Mouse (Mus musculus): ENCODE results near the gene Dhx40. TPM values are rescaled to one million over a fixed set of nuclear protein-coding genes. Genes with fewer than 3 reads are reported as not detected.
A peak's percentile ranks its signal among the peaks of the same experiment; 100 is the strongest.

The Dhx40 gene
- total RNA-seq (2015; ENCODE audit: low replicate concordance) (32.3 and 41.0 TPM in 2 replicates), total RNA-seq (2017; ENCODE audit: low replicate concordance) (45.7 and 49.2 TPM in 2 replicates)

DNA sequence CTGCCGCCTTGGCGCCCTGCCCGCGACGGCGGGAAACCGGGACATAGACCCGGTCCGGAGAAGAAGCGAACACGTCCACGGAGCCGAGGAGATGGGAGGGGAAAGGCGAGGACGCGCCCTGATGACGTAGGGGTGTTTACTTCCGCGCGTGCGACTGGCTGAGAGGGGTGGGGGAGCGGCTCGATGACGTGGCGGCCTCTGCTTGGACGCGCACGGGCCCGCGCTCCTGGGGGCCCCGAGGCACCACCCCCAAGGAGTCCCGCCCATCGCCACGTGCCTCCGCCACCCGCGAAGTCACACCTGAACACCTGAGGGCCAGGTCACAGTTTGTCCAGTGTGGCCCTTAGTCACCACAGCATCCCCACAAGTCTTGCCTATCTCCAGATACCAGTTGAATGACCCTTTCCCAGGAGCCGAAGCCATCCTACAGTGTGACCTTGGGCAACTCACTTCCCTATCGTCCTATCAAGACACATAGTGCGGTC is at the start of gene Dhx40:
Dhx40 (minus strand) TSS at position 242 of the 485 bp plus-strand sequence.
- peak; percentile 97 for ATAC-seq (replicated peaks; ENCODE audit: low FRiP score, poor library complexity, severe bottlenecking)

DNA sequence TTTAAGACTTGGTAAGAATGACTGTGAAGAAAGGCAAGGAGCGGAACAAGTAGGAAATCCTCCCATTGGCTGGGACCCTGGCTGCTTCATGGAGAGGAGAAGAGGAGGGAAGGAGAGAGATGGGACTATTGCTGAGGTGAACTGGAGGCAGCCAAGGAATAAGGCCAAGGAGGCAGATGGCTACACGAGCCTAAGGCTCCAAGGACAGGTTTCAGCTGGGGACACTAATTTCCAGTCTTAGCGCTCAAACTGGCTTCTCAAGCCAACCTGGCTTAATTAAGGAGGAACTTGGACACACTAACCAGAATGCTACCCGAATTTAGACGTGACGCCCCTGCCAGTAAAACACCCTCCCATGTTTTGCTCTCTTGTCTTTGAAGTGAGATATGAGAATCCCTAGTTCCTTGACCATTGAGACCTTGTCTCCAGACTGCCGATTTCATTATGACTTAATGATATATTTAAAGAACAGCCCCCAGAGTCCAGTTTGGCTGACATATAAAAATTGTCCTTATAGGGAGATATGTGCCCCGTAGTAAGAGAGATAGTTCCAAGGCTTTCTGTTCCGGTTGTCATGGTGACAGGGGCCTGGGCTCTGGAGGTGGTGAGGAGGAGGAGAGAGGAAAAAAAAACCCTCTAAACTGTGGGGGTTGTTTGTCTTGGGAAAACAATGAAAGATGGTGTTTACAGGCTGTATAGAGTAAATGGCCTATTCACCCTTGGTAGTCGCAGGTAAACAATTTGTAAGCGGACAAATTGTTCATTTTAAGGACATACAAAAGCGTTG is 48.3 kb upstream of the Dhx40 start:
- ATAC-seq (replicated peaks; ENCODE audit: low FRiP score, poor library complexity, severe bottlenecking): no peak

DNA sequence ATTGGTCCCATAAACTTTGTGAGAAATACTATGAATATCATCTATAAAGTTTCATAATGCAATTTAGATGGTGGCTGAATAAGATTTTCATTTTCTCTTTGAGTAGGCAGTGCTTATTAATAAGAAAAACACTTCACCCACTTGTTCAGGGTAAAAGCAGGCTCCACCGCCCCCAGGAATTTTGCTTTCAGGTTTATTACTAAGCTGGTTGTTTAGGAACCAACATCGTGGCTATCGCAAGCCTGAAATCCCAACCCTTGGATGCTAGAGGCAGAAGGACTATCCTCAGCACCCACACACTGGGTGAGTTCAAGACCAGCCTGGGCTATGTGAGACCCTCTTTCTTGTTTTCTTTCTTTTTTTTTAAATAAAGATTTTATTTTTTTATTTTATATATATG is 45.5 kb upstream of the Dhx40 start:
- ATAC-seq (replicated peaks; ENCODE audit: low FRiP score, poor library complexity, severe bottlenecking): no peak

DNA sequence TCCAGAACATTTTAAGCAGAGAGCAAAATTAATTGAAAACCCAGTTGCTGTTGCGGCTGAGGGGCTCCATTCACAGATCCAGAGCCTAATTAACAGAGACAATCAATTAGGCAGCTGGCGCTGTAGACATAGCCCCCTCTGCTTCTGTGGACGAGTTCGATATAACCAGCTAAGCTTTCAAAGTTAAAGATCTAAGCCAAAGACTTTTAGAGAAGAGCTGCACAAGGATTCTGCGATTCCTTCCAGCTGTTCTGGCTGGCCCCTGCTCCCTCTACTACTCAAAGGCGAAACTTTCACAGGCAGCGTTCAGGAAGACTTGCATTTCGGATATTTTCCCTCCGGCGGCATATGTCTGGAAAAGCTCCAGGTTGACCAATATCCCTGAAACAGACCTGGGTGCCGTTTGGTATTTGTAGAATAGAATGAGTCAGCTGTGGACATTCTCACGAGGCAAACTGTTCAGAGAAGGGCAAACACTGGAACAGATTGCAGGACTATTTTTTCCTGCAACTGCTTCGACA is 45.0 kb upstream of the Dhx40 start:
- no peak for ATAC-seq (replicated peaks; ENCODE audit: low FRiP score, poor library complexity, severe bottlenecking)

DNA sequence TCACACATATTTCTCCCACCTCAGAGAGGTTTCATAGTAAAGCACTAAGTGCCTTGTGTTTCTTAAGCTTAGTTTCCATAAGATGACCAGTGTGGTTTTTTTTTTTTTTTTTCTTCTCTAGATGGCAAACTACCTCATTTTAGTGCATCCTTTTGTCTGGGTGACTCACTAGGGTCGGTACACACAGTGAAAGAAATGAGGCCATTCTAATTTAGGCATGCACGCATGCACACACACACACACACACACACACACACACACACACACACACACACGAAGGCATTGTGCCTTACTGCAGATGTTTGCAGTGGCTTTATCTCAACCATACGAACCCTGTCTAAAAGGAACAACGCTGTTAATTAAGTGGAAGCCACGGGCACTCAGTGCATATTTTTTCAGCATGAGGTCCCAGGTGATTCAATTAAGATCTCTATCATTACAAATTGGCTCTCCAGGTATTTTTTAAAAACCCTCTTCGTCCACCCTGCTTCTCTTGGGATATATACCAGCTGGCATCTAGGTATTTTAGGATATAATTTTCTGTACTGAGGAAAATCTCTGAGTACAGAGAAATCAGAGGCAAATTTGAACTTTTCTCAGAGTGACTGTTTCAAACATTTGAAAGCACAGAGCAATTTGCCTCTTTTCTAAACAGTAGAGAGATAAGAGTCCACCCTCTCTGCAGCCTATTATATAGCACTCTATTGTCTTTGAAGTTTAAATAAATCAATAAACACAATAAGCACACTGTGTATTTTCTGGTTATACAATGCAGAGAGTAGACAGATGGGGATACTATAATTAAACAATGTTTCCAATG is 44.4 kb upstream of the Dhx40 start:
- ATAC-seq (replicated peaks; ENCODE audit: low FRiP score, poor library complexity, severe bottlenecking): no peak

DNA sequence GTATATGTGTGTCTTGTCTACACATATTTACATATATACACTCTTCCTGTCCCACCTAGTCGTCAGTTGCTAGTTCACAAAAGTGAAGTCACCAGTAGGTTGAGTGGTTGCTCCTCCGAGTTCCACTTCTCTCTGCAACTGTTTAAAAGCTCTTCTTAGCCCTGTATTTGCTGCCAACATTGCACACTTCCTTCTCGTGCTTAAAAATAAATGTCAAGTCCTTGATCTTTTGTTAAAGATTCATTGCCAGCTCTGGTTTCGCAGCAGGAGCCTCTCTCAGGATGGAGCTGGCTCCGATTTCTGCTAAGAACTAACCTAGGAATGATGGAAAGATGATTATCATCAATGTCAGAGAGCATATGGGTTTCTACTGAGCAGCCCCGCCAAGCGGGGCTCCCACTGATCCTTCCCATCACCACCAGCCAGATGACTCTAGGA is 43.7 kb upstream of the Dhx40 start:
- no peak for ATAC-seq (replicated peaks; ENCODE audit: low FRiP score, poor library complexity, severe bottlenecking)

DNA sequence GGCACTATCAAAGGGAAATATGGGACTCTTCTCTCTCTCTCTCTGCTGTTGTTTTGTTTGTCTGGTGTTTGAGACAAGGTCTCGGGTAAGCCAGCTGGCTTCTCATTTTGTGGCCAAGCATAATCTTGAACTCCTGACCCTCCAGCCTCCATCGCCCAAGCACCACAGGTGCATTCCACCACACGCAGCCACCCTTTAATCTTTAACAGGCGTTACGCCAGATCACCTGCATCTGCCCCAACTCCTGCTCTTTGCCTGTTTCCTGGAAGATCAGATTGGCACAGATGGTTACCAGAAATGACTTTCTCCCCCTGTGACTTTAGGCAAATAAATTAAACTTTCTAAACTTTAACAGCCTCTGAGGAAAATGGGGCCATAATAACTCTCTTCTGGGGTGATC is 36.3 kb upstream of the Dhx40 start:
- no peak for ATAC-seq (replicated peaks; ENCODE audit: low FRiP score, poor library complexity, severe bottlenecking)

DNA sequence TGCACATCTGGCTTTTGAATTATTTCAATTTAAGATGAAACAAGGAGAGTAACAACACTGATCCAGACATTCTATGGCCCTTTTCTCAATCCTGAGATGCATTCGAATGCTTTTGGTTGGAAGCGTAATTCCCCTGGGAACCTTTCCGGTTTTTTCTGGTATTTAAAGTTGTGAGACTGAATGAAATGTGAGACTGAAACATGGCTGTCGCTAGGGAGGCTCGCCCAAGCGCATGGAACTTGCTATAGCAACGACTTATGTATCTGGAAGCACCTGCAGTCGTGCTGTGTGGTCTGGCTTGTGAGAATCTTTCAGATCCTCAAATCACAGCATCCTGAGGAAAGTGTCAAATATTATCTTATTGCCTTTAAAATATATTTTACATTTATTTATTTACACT is 33.7 kb upstream of the Dhx40 start:
- no peak for ATAC-seq (replicated peaks; ENCODE audit: low FRiP score, poor library complexity, severe bottlenecking)

DNA sequence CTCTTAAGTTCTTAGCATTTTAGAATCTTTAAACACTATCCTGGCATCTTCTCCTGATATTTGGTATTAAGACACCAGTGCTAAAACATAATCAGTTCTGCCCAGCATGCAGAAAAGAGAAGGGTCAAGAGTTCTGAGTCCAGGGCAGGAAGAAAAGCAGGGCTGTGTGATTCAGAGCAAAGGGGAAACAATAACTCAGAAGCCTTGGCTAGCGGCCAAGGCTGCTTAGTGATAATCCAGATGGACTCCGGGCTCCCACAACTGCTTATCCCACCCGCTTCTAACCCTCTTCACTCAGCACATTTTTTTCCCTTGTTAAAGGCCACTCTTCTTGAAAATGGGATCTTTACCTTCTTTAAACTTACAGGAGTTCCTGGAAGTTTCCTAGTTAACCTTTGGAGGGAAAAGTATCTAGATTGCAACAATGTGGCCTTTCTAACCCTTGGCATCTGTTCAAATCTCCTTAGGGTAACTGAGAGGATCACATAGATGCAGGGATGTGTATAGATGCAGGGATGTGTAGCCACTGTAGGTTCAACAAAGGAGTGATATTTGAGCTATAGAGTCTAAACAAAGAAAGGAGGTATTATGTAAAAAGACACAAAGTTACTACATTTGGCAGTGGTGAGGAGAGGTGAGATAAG is 33.1 kb upstream of the Dhx40 start:
- no peak for ATAC-seq (replicated peaks; ENCODE audit: low FRiP score, poor library complexity, severe bottlenecking)

DNA sequence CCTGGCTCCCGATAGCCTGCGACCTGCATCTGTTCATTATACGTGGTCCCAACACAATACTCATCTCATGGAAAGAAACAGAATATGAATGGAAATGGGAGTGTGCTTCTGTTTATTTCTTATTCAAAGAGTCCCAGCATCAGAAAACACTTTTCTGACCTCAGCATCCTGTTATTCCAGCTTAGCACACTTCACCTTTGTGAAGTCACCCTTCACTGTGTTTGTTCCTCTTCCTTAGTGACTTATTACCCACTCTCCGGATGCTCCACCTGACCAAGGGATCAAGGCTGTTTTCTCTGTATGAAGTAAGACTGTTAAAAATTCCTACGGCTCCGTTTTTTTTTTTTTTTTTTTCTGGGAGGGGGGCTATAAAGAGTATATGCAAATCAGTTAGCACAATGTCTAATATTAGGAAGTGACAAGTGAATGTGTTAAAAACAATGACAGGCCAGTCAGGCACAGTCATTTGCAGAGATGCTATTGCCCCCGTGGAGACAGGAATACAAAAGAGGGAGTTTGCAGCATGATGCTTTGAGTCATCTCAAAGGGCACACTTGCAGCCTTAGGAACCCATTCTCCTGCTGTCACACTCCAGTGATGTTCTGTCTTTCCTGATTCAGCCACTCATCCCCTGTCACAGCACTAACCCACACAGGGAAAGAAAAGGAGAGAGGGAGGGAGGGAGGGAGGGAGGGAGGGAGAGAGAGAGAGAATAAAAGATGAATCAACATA is 32.3 kb upstream of the Dhx40 start:
- no peak for ATAC-seq (replicated peaks; ENCODE audit: low FRiP score, poor library complexity, severe bottlenecking)

DNA sequence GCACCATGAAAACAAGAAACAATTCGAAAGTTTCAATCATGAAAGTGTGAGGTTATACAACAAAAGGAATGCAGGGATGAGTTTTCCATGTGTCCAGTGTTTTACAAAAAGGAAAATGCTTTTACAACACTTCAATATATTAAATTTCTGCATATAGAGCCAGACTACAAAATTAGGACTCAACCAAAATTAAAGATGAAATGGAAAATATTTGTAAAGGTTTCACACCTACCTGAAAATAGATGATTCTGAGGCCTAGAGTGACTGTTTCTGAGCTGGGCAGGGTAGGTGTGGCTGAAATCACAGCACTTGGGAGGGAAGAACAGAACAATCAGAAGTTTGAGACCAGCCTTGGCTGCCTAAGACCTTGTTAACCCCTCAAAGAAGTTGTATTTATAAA is 31.2 kb upstream of the Dhx40 start:
- ATAC-seq (replicated peaks; ENCODE audit: low FRiP score, poor library complexity, severe bottlenecking): no peak

DNA sequence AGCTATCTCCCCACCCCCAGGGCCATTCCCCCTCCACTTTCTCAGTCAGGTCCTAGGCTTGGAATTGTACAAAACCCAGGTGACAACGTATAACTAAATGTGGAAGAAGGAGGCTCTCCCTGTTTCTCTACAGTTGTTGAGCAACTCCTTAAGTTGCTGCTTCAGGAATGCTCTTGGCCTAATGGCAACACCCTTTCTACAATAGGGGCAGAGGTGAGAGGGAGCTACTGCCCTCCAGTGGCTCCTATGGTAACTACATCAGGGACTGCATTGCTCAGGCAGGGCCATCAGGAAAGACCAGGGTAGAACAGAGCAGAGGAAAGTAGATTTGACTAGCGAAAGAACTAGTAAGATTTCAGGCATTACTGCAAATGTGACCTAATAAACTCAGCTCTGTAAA is 28.8 kb upstream of the Dhx40 start:
- ATAC-seq (replicated peaks; ENCODE audit: low FRiP score, poor library complexity, severe bottlenecking): peak; percentile 90

DNA sequence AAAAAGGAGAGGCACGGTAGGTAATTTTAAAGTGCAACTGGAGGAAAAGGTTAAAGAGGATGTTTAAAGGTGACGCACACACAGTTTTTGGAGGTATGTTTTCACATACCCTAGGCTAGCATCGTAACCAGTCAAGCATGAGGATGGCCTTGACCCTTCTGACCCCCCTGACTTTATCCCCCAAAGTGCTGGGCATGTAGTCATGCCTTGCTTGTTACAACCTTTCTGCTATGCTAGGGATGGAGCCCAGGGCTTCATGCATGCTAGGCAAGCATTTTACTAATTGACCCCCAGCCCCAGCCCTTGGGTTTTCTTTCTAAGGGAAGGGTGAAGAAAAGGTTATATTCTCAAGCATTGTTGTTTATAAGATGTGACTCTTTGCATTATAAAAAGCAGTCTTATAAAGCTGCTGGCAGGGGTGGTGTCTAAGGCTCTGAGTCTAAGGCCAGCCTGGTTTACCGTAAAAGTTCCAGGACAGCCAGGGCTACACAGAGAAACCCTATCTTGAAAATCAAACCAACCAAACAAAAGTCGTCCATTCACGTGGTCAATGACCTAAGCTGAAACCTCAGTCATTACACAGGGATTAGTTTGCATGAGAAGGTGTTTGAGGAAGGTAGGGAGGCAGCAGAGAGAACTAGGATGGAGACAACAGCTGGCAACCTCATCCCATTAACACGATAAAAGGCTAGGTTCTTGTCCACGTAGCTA is 27.2 kb upstream of the Dhx40 start:
- ATAC-seq (replicated peaks; ENCODE audit: low FRiP score, poor library complexity, severe bottlenecking): no peak

DNA sequence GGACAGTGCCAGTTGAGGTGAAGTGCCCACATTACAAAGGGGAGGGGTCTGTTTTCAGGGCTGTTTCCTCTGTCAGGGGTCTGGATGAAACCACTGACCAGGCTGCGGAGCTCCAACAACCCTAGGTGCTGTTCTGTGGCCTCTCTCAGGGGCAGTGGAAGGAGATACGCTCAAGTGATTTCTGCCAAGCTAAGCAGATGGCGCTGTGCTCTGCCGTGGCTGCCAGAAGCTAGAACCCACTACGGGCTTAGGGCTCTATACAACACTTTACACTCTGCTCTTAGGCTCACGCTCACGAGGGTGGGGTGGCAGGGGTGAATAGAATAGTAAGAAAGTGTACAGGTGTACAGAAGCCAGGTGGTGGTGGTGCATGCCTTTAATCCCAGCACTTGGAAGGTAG is 26.5 kb upstream of the Dhx40 start:
- ATAC-seq (replicated peaks; ENCODE audit: low FRiP score, poor library complexity, severe bottlenecking): no peak

DNA sequence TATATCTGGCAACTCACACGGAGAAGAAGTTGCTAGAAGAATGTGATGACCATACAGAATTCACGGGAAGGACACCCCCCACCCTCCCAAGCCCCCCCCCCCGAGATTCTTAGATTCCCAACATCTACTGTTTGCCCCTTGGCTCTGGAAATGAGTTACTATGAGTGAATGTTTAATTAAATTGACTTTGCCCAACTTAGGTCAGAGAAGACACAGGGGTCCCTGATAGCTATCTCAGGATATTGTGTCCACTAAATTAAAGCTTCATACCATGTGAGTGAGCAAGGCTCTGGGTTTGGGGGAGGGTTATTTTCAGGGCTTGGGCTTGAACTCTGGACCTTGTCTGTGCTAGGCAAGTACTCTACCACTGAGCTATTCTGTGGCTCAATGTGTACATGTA is 25.6 kb upstream of the Dhx40 start:
- ATAC-seq (replicated peaks; ENCODE audit: low FRiP score, poor library complexity, severe bottlenecking): no peak

DNA sequence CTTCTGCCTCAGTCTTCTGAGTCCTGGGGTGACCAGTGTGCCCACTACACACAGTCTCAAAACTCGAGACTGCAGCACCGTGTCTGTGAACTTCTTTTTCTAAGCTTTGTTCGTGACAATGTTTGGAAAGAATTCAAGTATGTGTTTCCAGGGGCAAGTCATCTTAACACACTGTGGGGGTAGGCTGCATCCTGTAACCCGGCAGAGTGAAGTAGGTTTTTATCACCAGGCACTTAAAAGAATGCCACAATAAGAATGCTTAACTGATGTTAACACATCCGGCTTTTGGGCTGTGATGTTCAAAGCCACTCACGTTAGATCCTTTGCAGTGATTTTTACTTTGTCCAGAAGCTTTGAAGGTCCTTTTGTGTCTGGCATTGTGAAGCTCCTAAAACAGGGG is 20.9 kb upstream of the Dhx40 start:
- no peak for ATAC-seq (replicated peaks; ENCODE audit: low FRiP score, poor library complexity, severe bottlenecking)

DNA sequence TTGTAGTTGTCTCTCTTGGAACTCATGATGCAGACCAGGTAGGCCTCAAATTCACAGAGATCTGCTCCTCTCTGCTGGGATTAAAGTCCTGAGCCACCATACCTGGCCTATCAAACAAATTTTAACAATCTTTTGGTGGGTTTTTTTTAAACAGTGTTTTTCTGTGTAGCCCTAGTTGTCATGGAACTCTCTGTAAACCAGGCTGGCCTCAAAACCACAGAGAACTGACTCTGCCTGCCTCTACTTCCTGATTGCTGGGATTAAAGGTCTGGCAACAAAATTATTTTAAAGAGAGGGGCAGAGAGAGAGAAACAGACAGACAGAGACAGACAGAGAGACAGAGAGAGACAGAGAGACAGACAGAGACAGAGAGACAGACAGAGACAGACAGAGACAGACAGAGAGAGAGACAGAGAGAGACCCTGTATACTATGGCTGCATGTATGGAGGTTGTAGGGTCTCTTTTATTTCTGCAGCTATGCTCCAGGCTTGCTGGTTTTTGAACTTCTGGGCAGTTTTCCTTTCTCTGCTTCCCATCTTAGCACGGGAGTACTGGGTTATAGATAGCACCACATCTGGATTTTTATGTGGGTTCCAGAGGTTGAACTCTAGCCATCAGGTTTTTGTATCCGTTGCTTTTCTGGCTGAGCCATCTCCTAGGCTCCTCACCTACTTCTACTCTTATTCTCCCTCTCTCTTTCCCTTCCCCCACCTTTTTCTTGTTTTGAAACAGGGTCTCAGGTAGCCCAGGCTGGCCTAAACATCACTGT is 20.1 kb upstream of the Dhx40 start:
- ATAC-seq (replicated peaks; ENCODE audit: low FRiP score, poor library complexity, severe bottlenecking): no peak

DNA sequence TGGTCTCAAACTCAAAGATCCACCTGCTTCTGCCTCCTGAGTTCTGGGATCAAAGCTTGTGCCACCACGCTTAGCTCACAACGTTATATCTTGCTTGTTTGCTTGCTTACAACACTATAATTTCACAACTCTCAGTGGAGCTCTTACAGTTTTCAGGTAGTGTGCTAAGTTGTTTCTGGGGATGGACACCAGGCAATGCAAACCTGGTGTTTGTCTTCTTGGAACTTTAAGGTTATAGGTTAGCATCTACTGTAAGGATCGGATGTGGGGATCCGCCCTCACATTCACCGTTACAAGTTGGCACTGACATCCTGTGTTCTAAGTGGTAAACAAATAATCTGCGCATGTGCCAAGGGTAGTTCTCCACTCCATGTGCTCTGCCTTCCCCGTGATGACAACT is 16.9 kb upstream of the Dhx40 start:
- ATAC-seq (replicated peaks; ENCODE audit: low FRiP score, poor library complexity, severe bottlenecking): no peak
